Mouse (Mus musculus) ES-Bruce4 (cell line): Measurements from ENCODE around the gene Tmed1. TPM values are rescaled to one million over a fixed set of nuclear protein-coding genes. Genes with fewer than 3 reads are reported as not detected.

Experiments
- H3K27ac ChIP-seq: 2 replicates; pipeline ENCODE4 v1.5.1; 2012; ENCODE audit warnings: low read length, inconsistent platforms; ENCODE audit not compliant: insufficient read depth
- H3K27me3 ChIP-seq: 2 replicates; pipeline ENCODE4 v1.6.1; 2012; ENCODE audit warnings: mild to moderate bottlenecking, low read length, inconsistent platforms; ENCODE audit not compliant: control insufficient read depth, poor library complexity, insufficient read depth, severe bottlenecking
- H3K36me3 ChIP-seq: 2 replicates; pipeline ENCODE4 v1.6.1; 2012; ENCODE audit warnings: inconsistent platforms, mild to moderate bottlenecking, low read length, moderate library complexity; ENCODE audit not compliant: control insufficient read depth, poor library complexity, insufficient read depth, severe bottlenecking
- H3K4me1 ChIP-seq: one replicate; pipeline ENCODE4 v1.8.1; 2011; ENCODE audit warnings: low read length; ENCODE audit not compliant: control insufficient read depth, insufficient read depth
- H3K4me3 ChIP-seq: 2 replicates; pipeline ENCODE4 v1.5.1; 2011; ENCODE audit warnings: low read depth, mild to moderate bottlenecking, low read length
- H3K9ac ChIP-seq: 2 replicates; pipeline ENCODE4 v1.6.1; 2012; ENCODE audit warnings: low read depth, mild to moderate bottlenecking, inconsistent platforms; ENCODE audit not compliant: poor library complexity, severe bottlenecking
- H3K9me3 ChIP-seq: replicated peaks from 2 replicates; pipeline ENCODE4 v1.6.1; 2012; ENCODE audit warnings: mild to moderate bottlenecking, low read length, inconsistent platforms; ENCODE audit not compliant: control insufficient read depth, poor library complexity, insufficient read depth, severe bottlenecking
- CTCF ChIP-seq: IDR thresholded peaks from one replicate; pipeline ENCODE4 v1.8.1; 2011; ENCODE audit warnings: low read depth, low read length
- EP300 ChIP-seq: IDR thresholded peaks from 2 replicates; pipeline ENCODE4 v1.6.1; 2011; ENCODE audit warnings: low read depth, low read length; ENCODE audit not compliant: insufficient read depth
- POLR2A ChIP-seq: IDR thresholded peaks from one replicate; pipeline ENCODE4 v1.8.1; 2011; ENCODE audit warnings: low read length; ENCODE audit not compliant: insufficient read depth
- polyA plus RNA-seq: library from polyadenylated mRNA; stranded (reverse); fragments of >200 nt; gene quantifications from 2 replicates; pipeline ENCODE4 v1.2.4, GENCODE M21; 2011; ENCODE audit warnings: low read depth; ENCODE audit not compliant: missing spikeins, insufficient read depth, insufficient read length

The Tmed1 gene
- polyA plus RNA-seq, 1 experiment, result 29.2 TPM

DNA sequence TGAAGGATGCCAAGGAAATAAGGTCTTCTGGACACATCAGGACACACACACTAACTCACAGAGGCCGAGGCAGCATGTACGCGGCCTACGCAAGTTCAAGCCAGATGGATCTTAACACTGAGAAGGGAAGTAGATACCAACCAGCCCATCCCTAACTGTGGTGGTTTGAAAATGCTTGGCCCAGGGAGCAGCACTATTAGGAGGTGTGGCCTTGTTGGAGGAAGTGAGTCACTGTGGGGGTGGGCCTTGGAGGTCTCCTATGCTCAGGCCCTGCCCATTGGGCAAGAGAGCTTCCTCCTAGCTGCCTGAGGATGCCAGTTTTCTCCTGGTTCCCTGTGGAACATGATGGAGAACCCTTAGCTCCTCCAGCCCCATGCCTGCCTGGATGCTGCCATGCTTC, 3.4 kb upstream of the Tmed1 start:
- H3K27me3 ChIP-seq, result no peaks in the 10 kb centered on the region
- no peaks in the 10 kb centered on the region; the same call in 1 of the 2 replicates for H3K9me3 ChIP-seq
- no peak overlapping the region for H3K27ac ChIP-seq
- no peak overlapping the region for H3K4me3 ChIP-seq
- no peaks in the 10 kb centered on the region for H3K4me1 ChIP-seq
- H3K36me3 ChIP-seq, result peaks cover 4% of the 10 kb centered on the region
- TF ChIP-seq CTCF, result no peak
- H3K9ac ChIP-seq, result no peak overlapping the region

DNA sequence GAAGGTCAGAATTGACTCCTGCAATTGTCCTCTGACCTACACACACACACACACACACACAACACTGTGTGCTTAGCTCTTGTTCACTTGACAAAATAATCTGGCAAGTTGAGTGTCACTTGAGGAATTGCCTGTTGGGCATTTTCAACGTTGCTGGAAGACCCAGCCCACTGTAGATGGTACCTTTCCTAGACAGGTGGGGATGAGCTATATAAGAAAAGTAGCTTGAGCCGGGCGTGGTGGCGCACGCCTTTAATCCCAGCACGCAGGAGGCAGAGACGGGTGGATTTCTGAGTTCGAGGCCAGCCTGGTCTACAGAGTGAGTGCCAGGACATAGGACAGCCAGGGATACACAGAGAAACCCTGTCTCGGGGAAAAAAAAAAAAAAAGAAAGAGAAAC, 1.0 kb upstream of the Tmed1 start:
- TF ChIP-seq POLR2A (no peak), CTCF (no peak), EP300 (no peak)
- H3K27ac ChIP-seq, result peak overlapping the region; percentile 60
- peak overlapping the region; percentile 95 for H3K4me3 ChIP-seq
- no peaks in the 10 kb centered on the region for H3K27me3 ChIP-seq
- no peaks in the 10 kb centered on the region for H3K4me1 ChIP-seq
- peak overlapping the region; percentile 86 for H3K9ac ChIP-seq
- H3K9me3 ChIP-seq, result no peaks in the 10 kb centered on the region; the same call in 1 of the 2 replicates
- H3K36me3 ChIP-seq, result peaks cover 15% of the 10 kb centered on the region

- H3K36me3 ChIP-seq, result peaks cover 16% of the 10 kb centered on the region
- H3K4me1 ChIP-seq, result no peaks in the 10 kb centered on the region
- peak overlapping the region; percentile 60 for H3K27ac ChIP-seq
- peak overlapping the region; percentile 95 for H3K4me3 ChIP-seq
- no peak for TF ChIP-seq CTCF
- no peak for TF ChIP-seq POLR2A
- TF ChIP-seq EP300, result no peak
- H3K9ac ChIP-seq, result peak overlapping the region; percentile 86
- H3K9me3 ChIP-seq, result no peaks in the 10 kb centered on the region; the same call in 1 of the 2 replicates
- H3K27me3 ChIP-seq, result no peaks in the 10 kb centered on the region
These were observed 600 bp upstream of the Tmed1 start for GRCm38 (mm10) chr9:21510689-21511015.

- Histone ChIP-seq H3K9me3 (no peaks in the 10 kb centered on the region; the same call in 1 of the 2 replicates), H3K4me1 (no peaks in the 10 kb centered on the region), H3K9ac (peak overlapping the region; percentile 86), H3K27me3 (no peaks in the 10 kb centered on the region), H3K36me3 (peaks cover 27% of the 10 kb centered on the region), H3K4me3 (peak overlapping the region; percentile 97), H3K27ac (peak overlapping the region; percentile 36; the same call in 1 of the 2 replicates)
- TF ChIP-seq EP300 (no peak), CTCF (no peak), POLR2A (no peak)
These were observed 1.1 kb downstream of the Tmed1 start for GRCm38 (mm10) chr9:21508871-21509404.

GRCm38 (mm10) chr9:21507753-21508430, 2.2 kb downstream of the Tmed1 start:
- Histone ChIP-seq H3K9me3 (no peaks in the 10 kb centered on the region), H3K4me3 (no peak overlapping the region), H3K27me3 (no peaks in the 10 kb centered on the region), H3K9ac (no peak overlapping the region), H3K36me3 (peaks cover 27% of the 10 kb centered on the region), H3K4me1 (no peaks in the 10 kb centered on the region), H3K27ac (no peak overlapping the region)
- TF ChIP-seq EP300 (no peak), CTCF (no peak), POLR2A (no peak)

DNA sequence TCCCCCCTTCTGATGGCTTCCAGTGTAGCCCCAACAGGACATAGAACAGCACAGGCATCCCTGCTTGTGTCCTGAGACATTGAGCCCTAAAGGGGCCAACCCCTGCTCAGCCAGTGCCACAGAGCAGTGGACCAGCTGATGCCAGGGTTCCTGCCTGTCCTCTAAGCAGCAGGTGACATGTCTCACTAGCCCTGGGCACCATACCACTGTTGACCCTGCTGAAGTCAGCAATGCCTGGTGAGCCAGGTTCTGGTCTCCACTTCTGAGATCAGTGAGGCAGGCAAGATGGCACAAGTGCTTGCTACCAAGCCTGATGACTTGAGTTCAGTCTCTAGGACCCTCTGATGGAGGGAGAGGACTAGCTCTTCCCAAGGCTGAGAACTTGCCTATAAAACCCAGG, 4.3 kb downstream of the Tmed1 start:
- no peaks in the 10 kb centered on the region for H3K9me3 ChIP-seq
- no peaks in the 10 kb centered on the region for H3K27me3 ChIP-seq
- H3K27ac ChIP-seq, result no peak overlapping the region
- no peak for TF ChIP-seq CTCF
- no peak for TF ChIP-seq EP300
- TF ChIP-seq POLR2A, result no peak
- H3K4me3 ChIP-seq, result no peak overlapping the region
- peaks cover 27% of the 10 kb centered on the region for H3K36me3 ChIP-seq
- H3K9ac ChIP-seq, result no peak overlapping the region
- H3K4me1 ChIP-seq, result no peaks in the 10 kb centered on the region

DNA sequence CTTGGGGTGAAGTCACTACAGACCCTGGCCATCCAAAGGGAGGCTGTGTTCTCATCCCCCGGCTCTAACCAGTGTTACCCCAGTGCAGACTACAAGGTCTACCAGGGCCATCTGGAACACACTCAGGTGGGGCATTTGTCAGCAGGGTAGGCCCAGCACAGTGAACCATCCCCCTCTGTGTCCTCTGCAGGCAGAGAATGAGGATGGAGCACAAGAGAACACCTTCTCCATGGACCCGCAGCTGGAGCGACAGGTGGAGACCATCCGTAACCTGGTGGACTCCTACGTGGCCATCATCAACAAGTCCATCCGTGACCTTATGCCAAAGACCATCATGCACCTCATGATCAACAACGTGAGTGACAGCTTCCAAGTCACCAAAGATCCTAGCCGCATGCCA, 6.7 kb downstream of the Tmed1 start:
- H3K9me3 ChIP-seq, result no peaks in the 10 kb centered on the region
- H3K27ac ChIP-seq, result no peak overlapping the region
- no peak overlapping the region for H3K4me3 ChIP-seq
- TF ChIP-seq EP300 (no peak), POLR2A (no peak), CTCF (no peak)
- H3K4me1 ChIP-seq, result no peaks in the 10 kb centered on the region
- no peaks in the 10 kb centered on the region for H3K27me3 ChIP-seq
- peaks cover 21% of the 10 kb centered on the region for H3K36me3 ChIP-seq
- no peak overlapping the region for H3K9ac ChIP-seq
